Mouse (Mus musculus) induced T-regulatory cell, adult 2 months (primary cell): Measurements from ENCODE around the gene Pask.

ENCODE experiments used
- DNase-seq: peaks from one replicate; pipeline ENCODE4 v3.0.0-alpha.2; 2012; ENCODE audit warnings: low read depth

The Pask gene

DNA sequence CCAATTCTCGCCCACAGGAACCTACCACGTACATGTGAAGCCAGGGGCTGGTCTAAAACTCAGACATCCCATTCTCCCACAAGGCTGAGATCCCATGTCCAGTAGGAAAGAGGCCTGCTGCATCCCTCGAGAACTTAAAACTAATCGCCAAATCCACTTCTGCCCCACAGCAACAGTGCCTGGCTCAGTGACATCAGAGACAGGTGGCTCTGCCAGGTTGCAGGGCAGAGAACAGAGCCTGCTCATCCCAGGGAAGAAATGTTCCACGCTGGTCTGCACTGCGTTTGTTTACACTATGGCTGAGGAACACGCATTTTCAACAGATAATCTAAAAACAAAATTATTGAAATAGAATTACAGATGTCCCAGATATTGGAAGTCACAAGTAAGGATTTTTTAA, 66.2 kb downstream of the Pask start:
- no peak for DNase-seq

DNA sequence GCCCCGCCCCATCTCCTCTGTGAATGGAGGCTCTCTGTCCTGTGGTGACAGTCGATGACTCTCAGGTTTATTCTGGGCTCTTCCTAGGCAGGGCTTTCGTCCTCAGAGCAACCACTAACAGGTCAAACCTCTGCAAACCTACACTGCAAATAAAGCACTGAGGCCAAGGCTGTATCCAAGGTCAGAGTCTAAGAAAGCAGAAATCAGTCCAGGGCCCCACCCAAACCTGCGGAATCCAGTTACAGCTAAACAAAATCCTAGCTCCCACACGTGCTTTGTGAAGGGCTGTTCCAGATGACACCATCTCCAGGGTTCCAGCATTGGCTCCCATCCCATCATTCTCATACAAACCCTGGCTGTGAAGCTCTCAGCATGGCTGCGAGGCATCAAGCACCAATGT, 67.7 kb downstream of the Pask start:
- no peak for DNase-seq

DNA sequence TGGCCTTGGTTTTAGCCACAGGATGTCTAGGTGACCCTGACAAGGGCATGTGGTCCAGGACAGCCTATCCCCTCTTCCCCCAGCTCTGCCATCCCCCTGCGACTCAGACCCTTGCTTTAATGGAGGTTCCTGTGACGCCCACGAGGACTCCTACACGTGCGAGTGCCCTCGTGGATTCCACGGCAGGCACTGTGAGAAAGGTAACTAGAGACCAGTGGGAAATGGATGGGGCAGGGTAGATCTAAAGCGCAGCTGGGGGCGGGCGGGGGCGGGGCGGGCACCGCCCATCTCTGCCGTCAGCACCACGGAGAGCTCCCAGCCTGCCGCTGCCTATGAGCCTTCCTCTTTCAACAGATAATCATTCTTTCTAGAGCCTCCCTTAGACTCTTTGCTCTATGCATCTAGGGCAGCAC, 70.9 kb downstream of the Pask start:
- DNase-seq = peak; percentile 46

DNA sequence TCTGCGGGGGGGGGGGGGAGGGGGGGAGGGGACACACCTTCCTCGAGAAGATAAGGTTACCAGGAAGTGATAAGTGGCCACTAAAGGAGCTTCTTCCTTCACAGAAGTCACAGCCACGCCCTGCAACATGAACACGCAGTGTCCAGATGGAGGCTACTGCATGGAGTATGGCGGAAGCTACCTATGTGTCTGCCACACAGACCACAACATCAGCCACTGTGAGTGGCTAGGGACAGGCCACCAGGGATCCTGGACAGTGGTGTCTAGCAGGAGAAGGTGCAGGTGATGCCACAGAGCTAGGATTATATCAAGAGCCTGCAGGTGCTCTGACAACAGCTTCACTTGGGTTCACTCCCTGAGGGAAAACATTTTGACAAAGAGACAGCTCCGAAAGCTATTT, 71.5 kb downstream of the Pask start:
- DNase-seq = no peak

DNA sequence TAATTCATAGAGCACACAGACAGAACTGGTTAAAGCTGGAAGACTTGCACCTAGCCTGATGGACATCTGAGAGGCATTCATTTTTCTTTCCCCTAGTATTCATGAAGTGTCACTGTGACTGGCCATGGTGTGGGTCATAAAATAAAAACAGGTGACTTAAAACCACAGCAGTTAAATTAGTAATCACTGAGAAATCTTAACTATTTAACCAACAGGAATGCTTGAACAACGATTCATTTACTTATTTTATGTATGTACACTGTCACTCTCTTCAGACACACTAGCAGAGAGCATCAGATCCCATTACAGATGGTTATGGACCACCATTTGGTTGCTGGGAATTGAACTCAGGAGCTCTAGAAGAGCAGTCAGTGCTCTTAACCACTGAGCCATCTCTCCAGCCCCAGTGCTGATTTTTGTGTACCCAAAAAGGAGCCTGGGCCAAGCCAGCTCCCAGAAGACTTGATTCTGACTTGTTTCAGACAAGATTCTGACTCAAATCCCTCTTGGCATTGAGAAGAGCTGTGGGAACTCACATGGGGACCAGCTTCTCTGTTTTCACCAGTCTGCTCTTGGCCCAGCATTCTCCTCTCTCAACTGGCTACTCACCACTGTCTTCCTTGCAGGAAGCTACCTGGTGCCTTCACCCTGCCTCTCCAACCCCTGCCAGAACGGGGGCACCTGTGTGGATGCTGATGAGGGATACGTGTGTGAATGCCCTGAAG, 72.6 kb downstream of the Pask start:
- no peak for DNase-seq

DNA sequence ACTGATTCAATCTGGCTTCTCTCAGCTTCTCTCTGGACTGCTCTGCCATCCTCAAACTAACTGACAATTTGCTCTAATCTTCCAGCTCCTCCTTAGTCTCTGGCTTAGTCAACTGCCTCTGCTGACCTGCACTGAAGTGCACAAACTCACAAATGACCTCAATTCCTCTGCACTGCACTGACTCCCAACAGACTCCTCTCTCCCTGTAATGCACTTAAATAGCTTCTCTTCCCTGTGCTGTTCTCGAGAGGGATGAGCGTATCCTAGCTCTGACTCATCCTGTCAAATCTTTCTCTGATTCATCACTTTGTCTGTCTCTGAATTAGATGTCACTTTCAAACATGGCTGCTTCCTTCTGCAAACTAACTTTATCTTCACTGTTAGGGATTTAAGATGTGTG, 75.0 kb downstream of the Pask start:
- no peak for DNase-seq

DNA sequence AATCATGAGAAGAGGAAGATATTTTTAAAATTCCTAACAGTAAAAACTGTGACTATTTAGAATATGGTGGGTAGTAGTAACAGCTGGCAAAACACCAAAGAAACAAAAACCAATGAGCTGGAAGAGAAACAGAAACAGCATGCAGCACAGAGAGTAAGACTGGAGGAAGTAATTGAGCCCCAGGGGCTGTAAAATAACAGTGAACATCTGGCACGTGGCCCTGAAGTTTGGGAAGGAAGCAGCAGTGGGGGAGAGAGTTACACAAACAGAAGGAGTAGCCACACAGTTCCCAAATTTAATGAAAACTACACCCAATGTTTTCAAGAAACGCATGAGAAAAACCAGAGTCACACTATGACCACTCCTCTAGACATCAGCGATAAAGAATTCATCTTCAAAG, 76.1 kb downstream of the Pask start:
- no peak for DNase-seq
